Mouse (Mus musculus): ENCODE results near the gene Pcdh15. TPM values are rescaled to one million over a fixed set of nuclear protein-coding genes. Genes with fewer than 3 reads are reported as not detected.

Gene Pcdh15
- total RNA-seq (2023): not detected

GRCm38 (mm10) chr10:73098966-73099845 lies at the start of gene Pcdh15:
Gene Pcdh15, plus strand, starts transcription at chr10:73099342.

